Mouse (Mus musculus): ENCODE data around the gene Osbpl6.

DNA sequence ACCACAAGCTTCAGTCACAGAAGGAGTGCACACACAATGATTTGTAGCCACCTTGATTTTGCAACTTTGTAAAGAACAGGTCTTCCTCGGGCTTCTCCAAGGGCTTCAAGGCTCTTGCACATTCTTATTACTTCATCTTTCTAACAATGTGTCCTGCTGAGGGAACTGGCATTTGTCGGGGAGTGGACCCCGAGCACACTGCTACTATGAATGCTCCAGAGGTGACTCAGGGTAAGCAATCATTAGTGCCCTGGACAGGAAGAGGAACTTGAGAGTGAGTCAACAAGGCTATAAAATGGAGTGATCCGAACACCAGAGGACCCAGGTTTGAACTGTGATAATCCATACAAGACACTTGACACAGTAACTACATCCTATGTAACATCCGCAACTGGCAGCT, 213.9 kb downstream of the Osbpl6 start:
- TF ChIP-seq CTCF (IDR thresholded peaks at IDR 0.05; ENCODE audit: low read depth, low read length): no peak
- no peak for TF ChIP-seq GATA2 (IDR thresholded peaks at IDR 0.05; ENCODE audit: borderline replicate concordance, low read depth, low read length)
